Mouse (Mus musculus) thymus, postnatal 25 days (tissue): ENCODE results near the gene Fam57b.
"Not testable (repeated sequence)": the region's sequence is repeated elsewhere in the genome, so short reads cannot be mapped to it uniquely, and the experiment has no call there.

ENCODE experiments used
- DNase-seq: peaks from one replicate; pipeline ENCODE4 v3.0.0; 2022

Fam57b gene

GRCm38 (mm10) chr7:126779101-126779500, 18.4 kb upstream of the Fam57b start:
- not testable (repeated sequence) for DNase-seq

- peak; percentile 89 for DNase-seq
These were observed 17.2 kb upstream of the Fam57b start for GRCm38 (mm10) chr7:126779983-126780970.

DNA sequence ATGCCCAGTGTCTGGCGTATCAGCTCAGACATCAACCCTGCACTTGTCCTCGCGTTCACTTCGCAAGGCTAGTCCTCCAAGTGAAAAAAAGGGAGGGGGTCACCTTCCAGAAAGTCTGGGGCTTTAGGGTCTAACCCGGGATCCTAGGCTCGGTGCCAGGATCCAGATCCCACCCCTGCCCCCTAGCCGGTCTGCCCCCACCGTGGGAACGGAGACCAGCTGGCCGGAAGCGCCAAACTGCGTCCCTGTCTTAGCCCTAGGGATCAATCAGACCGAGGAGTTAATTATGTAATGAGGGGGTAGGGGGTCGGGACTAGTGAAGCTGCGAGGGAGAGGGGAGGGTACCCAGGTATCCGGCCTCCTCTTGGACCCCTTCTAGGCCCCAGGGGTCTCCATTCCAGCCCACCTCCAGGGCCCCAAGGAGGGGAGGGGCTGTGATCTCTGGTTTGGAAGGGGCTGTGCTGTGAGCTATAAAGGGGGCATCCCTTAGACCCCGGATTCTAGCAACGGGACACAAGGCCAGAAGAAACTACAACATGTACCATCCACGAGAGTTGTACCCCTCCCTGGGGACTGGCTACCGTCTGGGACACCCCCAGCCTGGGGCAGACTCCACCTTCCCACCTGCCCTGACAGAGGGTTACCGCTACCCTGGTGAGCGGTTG, 16.4 kb upstream of the Fam57b start, which contains the start of gene Tbx6:
Gene Tbx6 (plus strand): TSS at position 513 of the 665 bp plus-strand sequence.
- no peak for DNase-seq

DNA sequence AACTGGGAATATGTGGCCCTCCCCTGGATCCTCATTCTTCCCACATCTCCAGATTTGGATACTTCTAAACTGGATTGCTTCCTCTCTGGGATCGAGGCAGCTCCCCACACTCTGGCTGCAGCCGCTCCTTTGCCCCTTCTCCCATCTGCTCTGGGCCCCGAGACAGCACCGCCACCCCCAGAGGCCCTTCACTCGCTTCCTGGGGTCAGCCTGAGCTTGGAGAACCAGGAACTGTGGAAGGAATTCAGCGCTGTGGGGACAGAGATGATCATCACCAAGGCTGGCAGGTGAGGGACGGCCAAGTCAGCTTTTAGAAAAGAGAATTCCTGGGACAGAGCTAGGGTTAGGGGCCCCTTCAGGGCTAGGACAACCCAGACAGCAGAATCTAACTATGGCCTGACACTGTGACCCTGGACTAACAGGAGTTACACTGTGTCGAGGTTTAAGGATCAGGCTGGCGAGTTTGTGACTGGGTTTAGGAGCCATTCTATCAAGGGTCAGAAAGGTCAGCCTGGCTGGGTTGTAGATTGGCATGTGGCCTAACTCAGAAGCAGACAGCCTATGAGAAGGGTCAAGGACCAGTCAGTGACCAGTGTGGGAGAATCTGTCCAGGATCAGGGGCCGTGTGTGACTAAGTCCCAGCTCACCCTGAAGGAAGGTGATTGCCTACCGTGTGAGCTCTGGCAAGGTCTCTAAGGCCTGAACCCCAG, 15.7 kb upstream of the Fam57b start:
- no peak for DNase-seq

DNA sequence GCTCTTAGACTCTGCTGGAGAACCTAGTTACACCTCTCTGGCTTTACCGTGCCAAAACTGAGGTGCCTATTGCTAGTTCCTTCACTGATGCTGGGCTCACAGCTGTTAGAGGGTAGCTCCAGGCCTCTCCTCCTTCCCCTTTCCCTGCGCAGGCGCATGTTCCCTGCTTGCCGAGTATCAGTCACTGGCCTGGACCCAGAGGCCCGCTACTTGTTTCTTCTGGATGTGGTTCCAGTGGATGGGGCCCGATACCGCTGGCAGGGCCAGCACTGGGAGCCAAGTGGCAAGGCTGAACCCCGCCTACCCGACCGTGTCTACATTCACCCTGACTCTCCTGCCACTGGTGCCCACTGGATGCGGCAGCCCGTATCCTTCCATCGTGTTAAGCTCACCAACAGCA, 14.8 kb upstream of the Fam57b start:
- no peak for DNase-seq

GRCm38 (mm10) chr7:126784469-126784868, 13.0 kb upstream of the Fam57b start:
- DNase-seq = no peak

DNA sequence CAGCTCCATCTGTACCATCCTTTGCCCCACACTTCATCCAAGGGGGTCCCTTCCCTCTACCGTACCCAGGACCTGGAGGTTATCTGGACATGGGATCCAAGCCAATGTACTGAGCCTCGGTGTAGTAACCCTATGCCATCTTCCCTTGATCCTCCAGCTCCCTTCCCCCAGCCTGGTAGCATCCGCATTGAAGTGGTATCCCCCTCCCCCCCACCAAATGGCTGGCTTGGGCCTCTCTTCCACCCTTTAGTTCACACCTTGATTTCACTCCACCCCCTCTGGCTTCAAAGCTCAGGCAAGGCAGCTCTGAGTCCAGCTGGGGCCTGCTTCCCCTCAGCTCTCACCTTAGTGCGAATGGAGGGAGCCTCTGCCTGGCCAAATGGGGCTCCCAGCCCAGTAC, 12.4 kb upstream of the Fam57b start:
- no peak for DNase-seq

- no peak for DNase-seq
These were observed 11.3 kb upstream of the Fam57b start for GRCm38 (mm10) chr7:126786142-126786541.

DNA sequence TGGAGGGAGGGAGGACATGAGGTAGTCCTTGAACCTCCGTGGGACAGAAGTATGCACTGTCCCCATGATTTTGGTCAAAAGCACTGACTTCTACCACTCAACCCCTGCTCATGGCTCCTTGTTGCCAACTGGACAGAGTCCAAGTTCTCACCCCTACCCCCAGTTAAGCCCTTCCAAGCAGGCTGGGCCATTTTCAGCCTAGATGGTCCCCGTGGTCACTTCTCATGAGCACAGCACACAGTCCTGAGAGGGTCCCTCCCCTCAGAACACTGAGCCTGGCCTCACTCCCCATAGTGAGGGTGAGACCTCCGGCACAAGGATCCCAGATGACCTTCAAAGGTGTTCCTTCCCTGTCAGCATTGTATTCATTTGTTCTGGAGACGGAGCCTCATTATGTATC, 8.3 kb upstream of the Fam57b start:
- no peak for DNase-seq

GRCm38 (mm10) chr7:126791851-126792720, 5.4 kb upstream of the Fam57b start, which contains the start of gene Ppp4c:
Gene Ppp4c, minus strand, starts transcription at chr7:126792496.
- peak; percentile 96 for DNase-seq

- no peak for DNase-seq
These were observed 4.6 kb upstream of the Fam57b start for GRCm38 (mm10) chr7:126792721-126793443.

- DNase-seq = no peak
These were observed 3.8 kb upstream of the Fam57b start for GRCm38 (mm10) chr7:126793456-126794270.

- no peak for DNase-seq
These were observed 3.2 kb upstream of the Fam57b start for GRCm38 (mm10) chr7:126794271-126794605.

DNA sequence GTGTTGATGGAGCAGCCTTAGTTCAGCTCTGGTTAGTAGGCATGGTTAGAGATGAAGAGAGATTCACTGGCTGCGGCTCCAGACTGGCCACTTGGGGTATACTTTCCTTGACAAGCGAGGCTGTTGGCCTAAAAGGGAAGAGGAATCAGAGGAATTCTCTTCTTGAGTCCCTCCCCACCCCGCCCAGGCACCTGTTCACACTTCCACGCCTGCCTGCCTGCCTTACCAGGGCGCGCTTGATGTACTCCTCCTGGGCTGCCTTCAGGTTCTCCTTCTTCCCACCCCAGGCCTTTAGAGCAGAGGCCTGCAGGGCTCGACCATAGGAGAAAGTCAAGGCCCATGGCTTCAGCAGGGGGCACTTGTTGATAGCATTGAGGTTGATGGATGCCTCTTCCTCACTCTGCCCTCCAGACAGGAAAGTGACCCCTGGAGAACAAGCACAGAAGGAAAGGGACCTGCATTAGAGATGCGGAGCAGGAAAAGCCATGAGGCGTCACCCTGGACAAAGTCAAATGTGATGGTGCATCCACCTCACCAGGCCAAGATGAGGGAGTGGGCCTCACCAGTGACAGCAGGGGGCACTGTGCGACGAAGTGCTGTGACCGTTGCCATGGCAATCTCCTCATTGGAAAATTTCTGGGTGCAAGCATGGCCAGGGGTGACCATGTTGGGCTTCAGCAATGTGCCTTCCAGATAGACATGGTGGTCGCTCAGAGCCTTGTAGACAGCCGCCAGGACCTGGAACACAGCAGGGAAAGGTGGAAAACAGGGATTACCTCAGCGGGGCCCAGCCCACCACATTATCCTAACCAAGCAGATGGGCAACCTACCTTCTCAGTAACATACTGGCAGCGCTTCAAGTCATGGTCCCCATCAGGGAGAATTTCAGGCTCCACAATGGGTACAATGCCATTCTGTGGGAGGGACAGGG, 1.8 kb upstream of the Fam57b start:
- DNase-seq = no peak

GRCm38 (mm10) chr7:126796350-126796932, 1.0 kb upstream of the Fam57b start:
- DNase-seq = no peak

- no peak for DNase-seq
These were observed 920 bp downstream of the Fam57b start for GRCm38 (mm10) chr7:126798127-126799049.

DNA sequence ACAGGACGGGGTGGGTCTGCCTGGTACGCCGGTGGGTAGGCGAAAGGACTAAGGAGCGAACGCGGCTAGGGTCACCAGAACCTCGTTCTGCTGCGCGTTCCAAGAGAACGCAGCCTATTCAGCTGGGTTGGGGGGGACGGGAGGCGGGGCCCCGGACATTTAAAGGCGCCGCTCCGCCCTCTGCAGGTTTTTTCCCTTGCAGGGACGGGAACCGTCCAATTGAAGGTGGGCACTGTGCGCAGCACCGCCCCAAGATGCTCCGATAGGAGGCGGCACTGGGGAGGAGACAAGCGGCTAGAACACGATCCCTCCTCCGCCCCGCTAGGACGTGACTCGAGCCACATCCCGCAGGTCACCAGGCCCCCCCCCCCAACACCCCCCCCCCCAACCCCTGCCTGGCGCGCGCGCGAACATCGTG, 1.6 kb downstream of the Fam57b start:
- peak; percentile 97 for DNase-seq
